Mouse (Mus musculus): ENCODE results near the gene Hint3. TPM values are rescaled to one million over a fixed set of nuclear protein-coding genes. Genes with fewer than 3 reads are reported as not detected.
"Not testable (repeated sequence)": the region's sequence is repeated elsewhere in the genome, so short reads cannot be mapped to it uniquely, and the experiment has no call there.

Gene Hint3
- polyA plus RNA-seq (2015; fragmentation: Nextera tagmentation; extraction: Ambion mirVana): 20.1 and 21.5 TPM in 2 replicates

- no peak for ATAC-seq (ENCODE audit: insufficient number of reproducible peaks, low FRiP score, low TSS enrichment, low read depth)
- Histone ChIP-seq H3K27me3 (no peaks in the 10 kb centered on the region), H3K36me3 (no peaks in the 10 kb centered on the region), H3K27ac (replicated peaks) (no peak within 1 kb of the TSS), H3K4me3 (replicated peaks) (no peak within 1 kb of the TSS), H3K4me1 (no peaks in the 10 kb centered on the region), H3K9ac (no peak within 1 kb of the TSS), H3K4me2 (replicated peaks) (no peak within 1 kb of the TSS), H3K9me3 (replicated peaks) (no peaks in the 10 kb centered on the region)
- WGBS: 71% methylated on average over 3 of the region's 3 CpGs
These were observed at the start of gene Hint3 for GRCm38 (mm10) chr10:30629513-30629912. Hint3 (minus strand) TSS chr10:30629632.

- Histone ChIP-seq H3K4me2 (replicated peaks) (no peak overlapping the region), H3K27me3 (no peaks in the 10 kb centered on the region), H3K4me1 (no peaks in the 10 kb centered on the region), H3K9me3 (replicated peaks) (no peaks in the 10 kb centered on the region), H3K4me3 (replicated peaks) (no peak overlapping the region), H3K27ac (replicated peaks) (no peak overlapping the region), H3K36me3 (no peaks in the 10 kb centered on the region), H3K9ac (no peak overlapping the region)
- no peak for ATAC-seq (ENCODE audit: insufficient number of reproducible peaks, low FRiP score, low TSS enrichment, low read depth)
- 82% methylated on average over 2 of the region's 2 CpGs for WGBS
These were observed 48.6 kb upstream of the Hint3 start for GRCm38 (mm10) chr10:30678051-30678450.

GRCm38 (mm10) chr10:30674825-30675224 is 45.4 kb upstream of the Hint3 start:
- WGBS: 90% methylated on average over 3 of the region's 3 CpGs
- no peaks in the 10 kb centered on the region for H3K36me3 ChIP-seq
- H3K4me1 ChIP-seq: no peaks in the 10 kb centered on the region
- H3K4me3 ChIP-seq (replicated peaks): no peak overlapping the region
- no peak overlapping the region for H3K4me2 ChIP-seq (replicated peaks)
- ATAC-seq (ENCODE audit: insufficient number of reproducible peaks, low FRiP score, low TSS enrichment, low read depth): no peak
- H3K9ac ChIP-seq: no peak overlapping the region
- no peaks in the 10 kb centered on the region for H3K27me3 ChIP-seq
- no peaks in the 10 kb centered on the region for H3K9me3 ChIP-seq (replicated peaks)
- H3K27ac ChIP-seq (replicated peaks): no peak overlapping the region

GRCm38 (mm10) chr10:30666580-30666979 is 37.1 kb upstream of the Hint3 start:
- ATAC-seq (ENCODE audit: insufficient number of reproducible peaks, low FRiP score, low TSS enrichment, low read depth): no peak
- no peak overlapping the region for H3K27ac ChIP-seq (replicated peaks)
- no peaks in the 10 kb centered on the region for H3K4me1 ChIP-seq
- H3K36me3 ChIP-seq: peaks cover under 1% of the 10 kb centered on the region; the same call in 1 of the 2 replicates
- 87% methylated on average over 2 of the region's 2 CpGs for WGBS
- H3K9me3 ChIP-seq (replicated peaks): no peaks in the 10 kb centered on the region
- H3K27me3 ChIP-seq: no peaks in the 10 kb centered on the region
- H3K4me3 ChIP-seq (replicated peaks): no peak overlapping the region
- H3K9ac ChIP-seq: no peak overlapping the region
- no peak overlapping the region for H3K4me2 ChIP-seq (replicated peaks)

- no peaks in the 10 kb centered on the region for H3K9me3 ChIP-seq (replicated peaks)
- H3K9ac ChIP-seq: no peak overlapping the region
- 90% methylated on average over 6 of the region's 6 CpGs for WGBS
- no peak overlapping the region for H3K4me2 ChIP-seq (replicated peaks)
- H3K4me3 ChIP-seq (replicated peaks): no peak overlapping the region
- no peak overlapping the region for H3K27ac ChIP-seq (replicated peaks)
- peaks cover 19% of the 10 kb centered on the region; the same call in 1 of the 2 replicates for H3K36me3 ChIP-seq
- no peak for ATAC-seq (ENCODE audit: insufficient number of reproducible peaks, low FRiP score, low TSS enrichment, low read depth)
- H3K4me1 ChIP-seq: no peaks in the 10 kb centered on the region
- H3K27me3 ChIP-seq: no peaks in the 10 kb centered on the region
These were observed 31.3 kb upstream of the Hint3 start for GRCm38 (mm10) chr10:30660564-30661328.

GRCm38 (mm10) chr10:30655655-30656054 is 26.2 kb upstream of the Hint3 start:
- peak overlapping the region; percentile 37 for H3K4me2 ChIP-seq (replicated peaks)
- WGBS: 10% methylated on average over 5 of the region's 5 CpGs
- H3K27ac ChIP-seq (replicated peaks): no peak overlapping the region
- peaks cover 19% of the 10 kb centered on the region for H3K36me3 ChIP-seq
- H3K4me3 ChIP-seq (replicated peaks): peak overlapping the region; percentile 22
- H3K9me3 ChIP-seq (replicated peaks): no peaks in the 10 kb centered on the region
- H3K9ac ChIP-seq: no peak overlapping the region
- H3K4me1 ChIP-seq: no peaks in the 10 kb centered on the region
- ATAC-seq (ENCODE audit: insufficient number of reproducible peaks, low FRiP score, low TSS enrichment, low read depth): no peak
- no peaks in the 10 kb centered on the region for H3K27me3 ChIP-seq

GRCm38 (mm10) chr10:30647681-30648080 is 18.2 kb upstream of the Hint3 start:
- no peak for ATAC-seq (ENCODE audit: insufficient number of reproducible peaks, low FRiP score, low TSS enrichment, low read depth)
- WGBS: 61% methylated on average over 2 of the region's 2 CpGs
- Histone ChIP-seq H3K4me1 (no peaks in the 10 kb centered on the region), H3K27me3 (no peaks in the 10 kb centered on the region), H3K9me3 (replicated peaks) (no peaks in the 10 kb centered on the region), H3K9ac (no peak overlapping the region), H3K4me3 (replicated peaks) (no peak overlapping the region), H3K4me2 (replicated peaks) (no peak overlapping the region), H3K36me3 (peaks cover 5% of the 10 kb centered on the region; the same call in 1 of the 2 replicates), H3K27ac (replicated peaks) (no peak overlapping the region)

- no peaks in the 10 kb centered on the region for H3K36me3 ChIP-seq
- no peak overlapping the region for H3K4me2 ChIP-seq (replicated peaks)
- H3K9me3 ChIP-seq (replicated peaks): no peaks in the 10 kb centered on the region
- H3K4me1 ChIP-seq: no peaks in the 10 kb centered on the region
- H3K27ac ChIP-seq (replicated peaks): no peak overlapping the region
- no peak overlapping the region for H3K9ac ChIP-seq
- no peaks in the 10 kb centered on the region for H3K27me3 ChIP-seq
- 81% methylated on average over 3 of the region's 3 CpGs for WGBS
- H3K4me3 ChIP-seq (replicated peaks): no peak overlapping the region
- ATAC-seq (ENCODE audit: insufficient number of reproducible peaks, low FRiP score, low TSS enrichment, low read depth): no peak
These were observed 8.8 kb upstream of the Hint3 start for GRCm38 (mm10) chr10:30638216-30638615.

- H3K4me2 ChIP-seq (replicated peaks); H3K27me3 ChIP-seq; H3K36me3 ChIP-seq; H3K9me3 ChIP-seq (replicated peaks); ATAC-seq (ENCODE audit: insufficient number of reproducible peaks, low FRiP score, low TSS enrichment, low read depth); H3K9ac ChIP-seq; H3K4me3 ChIP-seq (replicated peaks); H3K27ac ChIP-seq (replicated peaks); H3K4me1 ChIP-seq: not testable (repeated sequence)
- whole genome bisulfite sequencing: 83% methylated on average over 1 of the region's 1 CpGs
These were observed 7.2 kb upstream of the Hint3 start for GRCm38 (mm10) chr10:30636474-30637154.

- Histone ChIP-seq H3K27me3 (no peaks in the 10 kb centered on the region), H3K9ac (no peak overlapping the region), H3K9me3 (replicated peaks) (no peaks in the 10 kb centered on the region), H3K27ac (replicated peaks) (no peak overlapping the region), H3K36me3 (no peaks in the 10 kb centered on the region), H3K4me2 (replicated peaks) (no peak overlapping the region), H3K4me1 (no peaks in the 10 kb centered on the region), H3K4me3 (replicated peaks) (no peak overlapping the region)
- ATAC-seq (ENCODE audit: insufficient number of reproducible peaks, low FRiP score, low TSS enrichment, low read depth): no peak
- 93% methylated on average over 1 of the region's 1 CpGs for WGBS
These were observed 3.3 kb upstream of the Hint3 start for GRCm38 (mm10) chr10:30632718-30633117.

GRCm38 (mm10) chr10:30629977-30630376 is 545 bp upstream of the Hint3 start:
- H3K27me3 ChIP-seq: no peaks in the 10 kb centered on the region
- no peak overlapping the region for H3K9ac ChIP-seq
- H3K4me3 ChIP-seq (replicated peaks): no peak overlapping the region
- no peak overlapping the region for H3K4me2 ChIP-seq (replicated peaks)
- H3K36me3 ChIP-seq: no peaks in the 10 kb centered on the region
- H3K9me3 ChIP-seq (replicated peaks): no peaks in the 10 kb centered on the region
- H3K27ac ChIP-seq (replicated peaks): no peak overlapping the region
- no peaks in the 10 kb centered on the region for H3K4me1 ChIP-seq
- ATAC-seq (ENCODE audit: insufficient number of reproducible peaks, low FRiP score, low TSS enrichment, low read depth): no peak

Data from embryonic facial prominence, embryonic 15.5 days (tissue).